Mouse (Mus musculus): ENCODE data around the gene Syt12. TPM values are rescaled to one million over a fixed set of nuclear protein-coding genes. Genes with fewer than 3 reads are reported as not detected.

The Syt12 gene
- polyA plus RNA-seq, 1 experiment, result 1.4 TPM

DNA sequence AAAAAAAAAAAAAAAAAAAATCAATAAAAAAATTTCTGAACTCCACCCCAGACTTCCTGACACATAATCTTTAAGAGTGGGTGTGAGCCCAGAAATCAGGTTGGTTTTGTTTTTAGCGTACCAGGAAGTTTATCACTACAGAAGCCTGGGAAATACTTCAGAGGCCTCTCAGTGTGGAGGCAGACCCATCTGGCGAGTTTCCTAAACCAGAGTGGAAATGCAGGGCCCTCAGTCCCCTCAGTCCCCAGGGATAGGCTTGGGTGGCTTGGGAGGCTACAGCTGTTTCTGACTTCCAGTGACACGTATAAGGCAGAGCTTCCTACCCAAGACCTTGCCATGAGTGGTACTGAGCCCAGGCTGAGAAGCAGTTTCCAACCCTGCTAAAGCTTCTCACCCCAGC, 30.5 kb upstream of the Syt12 start:
- no peak overlapping the region for H3K4me3 ChIP-seq (ENCODE audit: insufficient read depth, low read length)
- no peaks in the 10 kb centered on the region for H3K4me1 ChIP-seq (ENCODE audit: control insufficient read depth, insufficient read depth, low read length)
- TF ChIP-seq POLR2A (IDR thresholded peaks at IDR 0.05; ENCODE audit: low read depth, low read length) (no peak), CTCF (IDR thresholded peaks at IDR 0.05; ENCODE audit: borderline replicate concordance, insufficient read depth, low read length) (no peak)
- H3K27ac ChIP-seq (ENCODE audit: insufficient read depth, low read length), result no peak overlapping the region

DNA sequence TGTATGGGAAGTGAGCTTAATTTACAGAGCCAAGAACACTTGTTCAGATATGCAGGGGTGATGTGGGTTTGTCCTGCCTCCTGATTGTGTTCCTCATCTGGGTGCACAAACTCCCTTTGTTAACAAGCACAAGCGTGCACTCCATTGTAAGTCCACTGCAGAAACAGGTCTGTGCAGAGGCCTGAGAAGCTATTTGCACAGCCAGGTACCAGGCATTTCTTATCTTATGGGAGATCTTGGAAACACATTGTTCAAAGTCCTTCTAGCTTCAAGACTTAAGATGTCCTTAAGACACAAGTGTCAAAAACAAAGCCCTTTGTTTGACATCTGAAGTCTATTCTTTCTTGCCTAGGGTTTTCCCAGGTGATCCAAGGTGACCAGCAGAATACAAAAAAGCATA, 27.6 kb upstream of the Syt12 start:
- TF ChIP-seq POLR2A (IDR thresholded peaks at IDR 0.05; ENCODE audit: low read depth, low read length) (no peak), CTCF (IDR thresholded peaks at IDR 0.05; ENCODE audit: borderline replicate concordance, insufficient read depth, low read length) (no peak)
- H3K27ac ChIP-seq (ENCODE audit: insufficient read depth, low read length), result no peak overlapping the region

DNA sequence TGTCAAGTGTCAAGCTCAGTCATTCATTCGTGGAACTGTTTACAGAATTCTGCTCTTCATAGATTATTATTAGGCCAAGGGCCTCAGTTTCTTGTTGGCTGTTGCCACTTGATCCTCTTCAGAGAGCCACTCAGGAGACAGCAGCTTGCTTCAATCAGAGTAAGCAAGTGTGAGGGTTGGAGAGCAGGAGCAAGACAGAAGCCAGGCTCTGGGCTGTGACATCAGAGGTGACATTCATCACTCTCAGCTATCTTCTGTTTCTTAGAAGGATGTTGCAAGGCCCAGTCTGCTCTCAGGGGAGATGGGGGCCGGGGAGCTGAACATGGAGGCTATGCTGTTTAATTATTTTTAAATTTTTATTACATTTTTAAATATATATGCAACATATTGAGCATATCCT, 25.5 kb upstream of the Syt12 start:
- no peak overlapping the region for H3K27ac ChIP-seq (ENCODE audit: insufficient read depth, low read length)
- no peak overlapping the region for H3K4me3 ChIP-seq (ENCODE audit: insufficient read depth, low read length)
- TF ChIP-seq POLR2A (IDR thresholded peaks at IDR 0.05; ENCODE audit: low read depth, low read length), result no peak
- no peak for TF ChIP-seq CTCF (IDR thresholded peaks at IDR 0.05; ENCODE audit: borderline replicate concordance, insufficient read depth, low read length)
- H3K4me1 ChIP-seq (ENCODE audit: control insufficient read depth, insufficient read depth, low read length), result no peaks in the 10 kb centered on the region

More for the DNA sequence above, 27.6 kb upstream of the Syt12 start:
- H3K4me3 ChIP-seq (ENCODE audit: insufficient read depth, low read length), result no peak overlapping the region
- no peaks in the 10 kb centered on the region for H3K4me1 ChIP-seq (ENCODE audit: control insufficient read depth, insufficient read depth, low read length)

DNA sequence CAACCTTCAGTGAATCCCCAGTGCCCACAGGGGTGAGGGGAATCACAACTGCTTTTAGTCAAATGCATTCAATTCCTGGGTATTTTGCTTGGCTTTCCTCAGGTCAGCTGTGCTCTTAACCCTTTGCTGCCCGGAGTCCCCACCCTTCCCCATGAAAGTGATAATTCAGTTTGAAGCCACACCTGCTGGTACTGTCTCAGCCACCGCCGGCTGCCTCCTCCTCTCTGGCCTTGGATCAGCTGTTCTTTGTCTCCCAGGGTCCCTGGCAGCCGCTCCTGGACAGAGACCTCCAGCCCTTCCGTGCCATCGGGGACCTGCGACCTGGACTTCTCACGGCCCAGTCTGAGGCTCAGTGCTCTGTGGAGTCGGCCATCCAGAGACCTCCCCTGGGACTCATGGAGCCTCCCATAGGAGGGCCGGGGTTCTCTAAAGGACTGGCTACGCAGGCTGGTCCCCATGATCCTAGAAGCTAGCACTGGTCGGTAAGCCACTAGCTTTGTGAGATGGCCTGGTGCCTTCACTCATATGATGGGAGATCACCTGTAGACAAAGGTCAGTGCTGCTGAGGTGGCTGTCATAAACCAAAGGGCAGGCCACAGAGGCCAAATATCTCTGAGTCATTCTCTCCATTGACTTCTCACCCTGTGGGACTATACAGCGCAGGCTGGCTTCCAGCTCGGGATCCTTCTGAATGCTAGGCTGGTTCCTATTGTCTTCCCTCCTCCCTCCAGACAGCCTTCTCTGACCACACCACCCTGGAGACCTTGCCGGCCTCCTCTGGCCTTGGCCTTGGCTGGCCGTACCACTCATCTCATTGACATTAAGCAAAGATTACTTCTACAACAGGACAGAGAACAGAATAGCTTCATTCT, 21.1 kb upstream of the Syt12 start, which contains the start of gene 2010003K11Rik:
Gene 2010003K11Rik, minus strand, starts transcription at position 522 of the 872 bp plus-strand sequence.
- TF ChIP-seq POLR2A (IDR thresholded peaks at IDR 0.05; ENCODE audit: low read depth, low read length) (no peak), CTCF (IDR thresholded peaks at IDR 0.05; ENCODE audit: borderline replicate concordance, insufficient read depth, low read length) (no peak)
- Histone ChIP-seq H3K27ac (ENCODE audit: insufficient read depth, low read length) (no peak within 1 kb of the TSS), H3K4me1 (ENCODE audit: control insufficient read depth, insufficient read depth, low read length) (peaks cover 3% of the 10 kb centered on the region; the same call in 1 of the 2 replicates), H3K4me3 (ENCODE audit: insufficient read depth, low read length) (no peak within 1 kb of the TSS)

DNA sequence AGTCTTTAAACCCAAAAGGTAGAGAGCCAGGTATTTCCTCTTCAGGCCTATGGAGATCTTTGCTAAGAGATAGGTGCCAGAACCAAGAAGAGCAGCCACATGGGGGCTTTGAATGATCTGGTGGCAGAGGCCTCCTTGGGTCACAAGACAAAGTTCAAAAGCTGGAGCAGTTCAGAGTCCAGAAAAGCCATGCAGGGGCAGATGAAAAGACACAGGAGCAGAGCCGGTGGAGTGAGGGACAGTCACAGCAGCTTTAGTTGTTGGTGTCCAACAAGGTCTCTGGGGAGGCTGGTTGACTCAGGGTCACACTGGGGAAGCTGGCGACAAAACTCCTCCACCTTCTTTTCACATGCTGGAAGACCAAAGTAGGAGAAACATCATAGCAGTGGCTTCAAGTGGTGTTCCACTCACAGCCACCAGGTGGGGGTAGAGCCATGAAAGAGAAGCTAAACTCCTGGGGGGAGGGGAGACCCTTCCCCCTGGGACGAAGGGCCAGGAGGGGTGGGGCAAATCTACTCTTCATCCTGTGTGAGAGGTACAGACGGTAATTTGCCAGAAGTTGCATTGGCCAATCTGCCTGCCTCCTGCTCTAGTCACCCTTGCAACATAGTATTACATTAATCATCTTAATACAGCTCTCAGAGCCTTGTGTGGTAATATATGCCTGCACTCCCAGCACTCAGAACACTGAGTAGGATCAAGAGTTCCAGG, 20.2 kb upstream of the Syt12 start:
- Histone ChIP-seq H3K4me3 (ENCODE audit: insufficient read depth, low read length) (no peak overlapping the region), H3K27ac (ENCODE audit: insufficient read depth, low read length) (no peak overlapping the region), H3K4me1 (ENCODE audit: control insufficient read depth, insufficient read depth, low read length) (peaks cover 9% of the 10 kb centered on the region; the same call in 1 of the 2 replicates)
- TF ChIP-seq CTCF (IDR thresholded peaks at IDR 0.05; ENCODE audit: borderline replicate concordance, insufficient read depth, low read length) (peak; percentile 62), POLR2A (IDR thresholded peaks at IDR 0.05; ENCODE audit: low read depth, low read length) (no peak)

DNA sequence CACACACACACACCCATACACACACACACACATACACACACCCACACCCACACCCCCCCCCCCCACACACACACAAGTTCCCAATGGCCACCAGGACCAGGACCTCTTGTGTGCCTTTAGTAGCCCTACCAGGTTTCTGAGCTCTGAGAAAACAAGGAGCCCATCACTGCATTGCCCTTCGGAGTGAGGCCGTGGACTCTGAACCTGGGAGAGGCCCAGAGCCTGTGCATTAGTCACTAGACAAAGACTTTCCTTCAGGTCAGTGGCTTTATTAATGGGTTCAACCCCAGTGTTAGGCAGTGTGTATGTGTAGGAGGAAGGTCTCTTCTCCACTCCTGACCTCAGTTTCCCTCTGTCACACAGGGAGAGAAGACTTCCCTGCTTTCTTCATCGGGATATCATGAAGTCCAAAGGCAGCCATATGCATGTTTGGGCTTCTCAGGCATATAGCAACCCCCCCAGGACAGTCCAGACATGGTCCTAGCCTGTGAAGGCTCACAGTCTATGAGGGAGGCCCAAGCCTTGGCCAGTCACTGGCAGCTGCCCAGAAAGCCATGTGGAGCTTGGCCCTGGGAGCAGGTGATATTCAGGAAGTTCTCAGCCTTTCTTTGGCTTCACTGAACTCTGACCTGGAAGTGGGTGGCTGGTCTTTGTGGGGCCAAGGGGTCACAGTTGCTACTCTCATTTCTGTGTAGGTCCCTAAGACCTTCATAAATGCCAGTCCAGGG, 19.5 kb upstream of the Syt12 start:
- Histone ChIP-seq H3K4me1 (ENCODE audit: control insufficient read depth, insufficient read depth, low read length) (peaks cover 9% of the 10 kb centered on the region; the same call in 1 of the 2 replicates), H3K4me3 (ENCODE audit: insufficient read depth, low read length) (no peak overlapping the region), H3K27ac (ENCODE audit: insufficient read depth, low read length) (no peak overlapping the region)
- no peak for TF ChIP-seq CTCF (IDR thresholded peaks at IDR 0.05; ENCODE audit: borderline replicate concordance, insufficient read depth, low read length)
- no peak for TF ChIP-seq POLR2A (IDR thresholded peaks at IDR 0.05; ENCODE audit: low read depth, low read length)

DNA sequence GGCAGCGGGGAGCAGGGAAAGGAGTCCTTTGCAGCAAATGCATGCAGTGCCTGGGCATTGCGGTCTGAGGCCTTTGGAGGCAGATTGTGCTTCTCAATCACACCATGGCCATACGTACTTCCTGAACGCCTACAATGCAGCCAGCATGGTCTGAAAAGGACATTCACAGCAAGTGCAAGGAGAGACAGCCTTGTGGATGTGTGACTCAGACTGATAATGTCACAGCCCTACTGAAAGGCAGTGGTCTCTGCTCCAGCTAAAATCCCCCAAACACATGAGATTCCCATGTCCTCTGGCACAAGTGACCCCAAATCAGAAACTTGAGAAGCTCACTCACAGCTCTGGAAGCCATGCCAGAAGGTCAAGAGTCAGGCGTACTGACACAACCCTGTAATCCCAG, 18.6 kb upstream of the Syt12 start:
- Histone ChIP-seq H3K4me1 (ENCODE audit: control insufficient read depth, insufficient read depth, low read length) (peaks cover 9% of the 10 kb centered on the region; the same call in 1 of the 2 replicates), H3K27ac (ENCODE audit: insufficient read depth, low read length) (no peak overlapping the region), H3K4me3 (ENCODE audit: insufficient read depth, low read length) (no peak overlapping the region)
- TF ChIP-seq CTCF (IDR thresholded peaks at IDR 0.05; ENCODE audit: borderline replicate concordance, insufficient read depth, low read length) (no peak), POLR2A (IDR thresholded peaks at IDR 0.05; ENCODE audit: low read depth, low read length) (no peak)

DNA sequence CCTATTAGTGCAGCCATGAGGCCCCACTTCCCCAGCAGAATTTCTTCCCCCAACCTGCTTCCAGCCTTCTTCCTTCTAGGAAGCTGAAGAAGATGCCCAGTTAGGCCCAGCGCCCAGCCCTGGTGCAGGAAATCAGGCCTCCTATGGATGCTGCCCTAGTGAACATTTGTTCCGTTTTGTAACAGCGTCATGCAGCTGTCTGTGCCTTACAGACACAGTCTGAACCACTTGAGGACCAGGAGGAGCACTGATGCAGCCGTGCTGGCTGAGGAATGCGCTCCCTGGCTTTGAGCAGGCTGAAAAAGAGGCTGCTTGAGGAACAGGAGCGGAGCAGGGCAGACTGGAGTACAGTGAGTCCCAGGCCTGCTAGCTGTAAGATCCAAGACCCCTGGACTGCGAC, 17.5 kb upstream of the Syt12 start:
- H3K4me3 ChIP-seq (ENCODE audit: insufficient read depth, low read length), result no peak overlapping the region
- H3K27ac ChIP-seq (ENCODE audit: insufficient read depth, low read length), result no peak overlapping the region
- TF ChIP-seq CTCF (IDR thresholded peaks at IDR 0.05; ENCODE audit: borderline replicate concordance, insufficient read depth, low read length), result no peak
- TF ChIP-seq POLR2A (IDR thresholded peaks at IDR 0.05; ENCODE audit: low read depth, low read length), result no peak

DNA sequence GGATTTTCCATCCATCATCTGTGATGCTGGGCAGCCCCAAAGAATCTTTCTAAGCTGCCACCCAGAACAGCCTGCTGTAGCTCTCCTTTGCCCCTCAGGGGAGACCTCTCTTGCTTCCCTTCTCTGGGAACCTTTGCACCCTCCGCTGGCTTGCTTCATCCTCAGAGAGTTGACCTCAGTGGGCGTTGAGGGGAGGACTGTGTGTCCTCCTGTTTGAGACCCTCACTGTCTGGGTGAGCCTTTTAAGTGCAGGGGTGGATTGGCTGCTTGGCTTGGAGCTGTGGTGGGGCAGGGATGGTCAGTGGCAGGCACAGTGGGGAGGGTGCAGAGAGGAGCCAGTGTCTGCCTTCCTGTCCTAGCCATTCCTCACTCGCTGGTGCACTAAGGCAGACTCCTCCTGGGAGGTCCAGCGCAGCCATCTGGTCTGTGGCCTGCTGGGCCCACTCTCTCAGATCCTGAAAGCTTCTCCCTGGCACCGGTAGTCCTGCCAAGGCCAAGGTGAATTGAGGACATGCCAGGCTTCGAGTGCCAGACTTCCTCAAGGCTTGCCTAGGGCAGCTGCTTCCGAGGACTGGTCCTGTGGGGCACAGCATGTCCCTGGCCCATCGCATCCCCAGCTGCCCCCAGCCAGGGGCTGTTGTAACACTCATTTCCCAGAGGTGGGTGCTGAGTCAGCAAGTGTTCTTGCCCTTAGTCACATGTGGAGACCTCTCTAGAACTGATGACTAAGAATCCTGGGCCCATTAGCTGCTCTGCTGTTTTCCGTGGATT, 15.5 kb upstream of the Syt12 start:
- TF ChIP-seq POLR2A (IDR thresholded peaks at IDR 0.05; ENCODE audit: low read depth, low read length) (no peak), CTCF (IDR thresholded peaks at IDR 0.05; ENCODE audit: borderline replicate concordance, insufficient read depth, low read length) (no peak)

More for the DNA sequence above, 17.5 kb upstream of the Syt12 start:
- peaks cover 9% of the 10 kb centered on the region; the same call in 1 of the 2 replicates for H3K4me1 ChIP-seq (ENCODE audit: control insufficient read depth, insufficient read depth, low read length)

More for the DNA sequence above, 15.5 kb upstream of the Syt12 start:
- Histone ChIP-seq H3K4me3 (ENCODE audit: insufficient read depth, low read length) (no peak overlapping the region), H3K27ac (ENCODE audit: insufficient read depth, low read length) (no peak overlapping the region), H3K4me1 (ENCODE audit: control insufficient read depth, insufficient read depth, low read length) (peaks cover 9% of the 10 kb centered on the region; the same call in 1 of the 2 replicates)
